Mouse (Mus musculus): ENCODE results near the gene Rab30. TPM values are rescaled to one million over a fixed set of nuclear protein-coding genes. Genes with fewer than 3 reads are reported as not detected.
"Not testable (repeated sequence)": the region's sequence is repeated elsewhere in the genome, so short reads cannot be mapped to it uniquely, and the experiment has no call there.

Gene Rab30
- total RNA-seq (2021), result 10 to 100 TPM; 17.3 to 18.6 TPM

DNA sequence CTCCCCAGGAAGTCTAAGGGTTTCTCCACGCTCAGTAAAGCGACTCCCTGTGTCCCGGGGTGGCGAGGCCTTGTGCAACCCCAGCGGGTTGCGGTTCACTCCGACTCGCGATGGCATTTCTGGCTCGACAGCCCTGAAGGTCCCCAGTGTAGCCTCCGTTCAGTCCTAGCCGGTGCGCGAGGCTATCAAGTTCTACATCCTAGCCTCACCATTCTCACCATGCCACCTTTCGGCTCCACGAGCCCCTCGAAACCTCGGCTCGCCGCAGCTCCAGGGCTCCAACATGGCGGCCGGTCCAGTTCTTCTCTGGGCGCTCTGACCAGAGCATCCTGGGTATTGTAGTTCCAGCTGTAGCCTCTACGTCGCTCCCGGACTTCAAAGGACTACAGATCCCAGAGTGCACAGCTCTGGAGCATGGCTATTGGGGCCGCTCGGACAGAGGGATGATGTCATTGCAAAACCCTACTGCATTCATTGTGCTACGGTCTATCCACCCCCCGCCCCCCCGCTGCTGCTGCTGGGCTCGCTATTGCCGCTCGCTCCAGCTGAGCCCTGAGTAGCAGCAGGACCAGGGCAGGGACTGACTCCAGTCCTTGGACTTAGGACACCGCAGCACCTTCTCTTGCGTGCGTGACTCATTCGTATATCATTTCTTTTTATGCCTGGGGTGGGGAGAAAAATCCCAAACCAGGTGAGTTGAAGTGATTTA, at the start of gene Rab30:
Gene Rab30, plus strand, starts transcription at position 452 of the 709 bp plus-strand sequence.
- intact Hi-C loops (cut with DNase I), result loop anchor here (2.0 to 10.0 kb wide), 4 partner anchors 105 to 223 kb away; partner anchors contain the start of genes Ankrd42, Ccdc90b, Ddias and Prcp

GRCm38 (mm10) chr7:92696395-92696794, 45.0 kb upstream of the Rab30 start:
- DNase-seq, result no peak
- intact Hi-C loops (cut with DNase I), result no loop called here

More for the DNA sequence above, at the start of gene Rab30:
- peak; percentile 95 to 97 for DNase-seq

- intact Hi-C loops (cut with DNase I), result no loop called here
- no peak for DNase-seq
Measured at GRCm38 (mm10) chr7:92698770-92699169, 42.6 kb upstream of the Rab30 start.

DNA sequence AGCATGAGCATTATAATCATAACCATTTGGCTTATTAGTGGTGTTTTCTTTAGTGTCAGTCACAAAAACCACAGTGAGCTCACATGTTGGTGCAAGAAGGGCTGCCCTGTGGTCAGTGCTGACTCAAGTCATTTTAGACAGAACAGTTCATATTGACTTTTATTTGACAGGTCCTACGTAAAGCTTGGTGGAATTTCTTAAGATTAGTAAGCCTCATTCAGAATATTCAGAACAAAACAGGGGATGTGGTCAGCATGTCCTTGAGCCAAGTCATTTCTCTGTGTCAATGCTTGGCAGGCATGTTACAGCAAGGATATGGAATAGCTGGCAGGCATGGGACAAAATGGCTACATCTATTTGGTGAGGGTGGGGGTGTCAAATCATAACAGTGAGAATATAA, 37.7 kb upstream of the Rab30 start:
- DNase-seq, result no peak
- intact Hi-C loops (cut with DNase I), result no loop called here

DNA sequence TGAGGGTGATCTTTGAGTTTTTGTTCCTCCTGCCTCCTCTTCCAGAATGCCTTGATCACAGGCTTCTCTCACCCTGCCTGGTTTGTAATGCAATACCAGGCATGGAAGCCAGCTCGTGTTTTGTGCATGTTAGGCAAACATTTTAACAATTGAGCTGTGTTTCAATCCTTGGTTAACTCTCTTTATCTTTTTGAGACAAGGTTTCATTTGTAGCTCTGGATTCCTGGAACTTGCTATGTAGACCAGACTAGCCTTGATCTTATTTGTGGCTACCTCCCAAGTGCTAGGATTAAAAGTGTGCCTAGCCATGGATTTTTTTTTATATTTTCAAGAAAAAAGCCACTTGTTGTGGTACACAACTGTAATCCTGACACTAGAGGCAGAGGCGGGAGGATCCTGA, 35.9 kb upstream of the Rab30 start:
- intact Hi-C loops (cut with DNase I), result no loop called here
- DNase-seq, result no peak

DNA sequence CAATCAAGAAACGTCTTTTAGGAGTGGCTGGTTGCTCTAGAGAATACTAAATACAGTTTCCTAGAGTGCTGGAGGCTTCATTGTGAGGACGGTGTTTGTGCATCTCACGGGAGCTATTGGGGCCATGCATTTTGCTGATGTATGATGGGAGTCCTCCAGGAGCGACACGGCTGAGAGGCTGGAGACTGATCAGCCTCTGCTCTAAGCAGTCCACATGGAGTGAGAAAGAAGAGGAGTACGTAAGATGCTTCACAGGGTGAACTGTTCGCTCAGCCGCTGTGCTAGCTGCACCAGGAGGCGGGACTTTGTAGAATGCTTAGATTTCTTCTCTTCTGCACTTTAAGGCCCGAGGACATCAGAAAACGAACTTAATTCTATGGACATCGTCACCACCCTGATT, 34.7 kb upstream of the Rab30 start:
- intact Hi-C loops (cut with DNase I), result no loop called here
- peak in 1 of 2 experiments; percentile 11 for DNase-seq

GRCm38 (mm10) chr7:92709573-92709972, 31.8 kb upstream of the Rab30 start:
- intact Hi-C loops (cut with DNase I), result no loop called here
- DNase-seq, result no peak

DNA sequence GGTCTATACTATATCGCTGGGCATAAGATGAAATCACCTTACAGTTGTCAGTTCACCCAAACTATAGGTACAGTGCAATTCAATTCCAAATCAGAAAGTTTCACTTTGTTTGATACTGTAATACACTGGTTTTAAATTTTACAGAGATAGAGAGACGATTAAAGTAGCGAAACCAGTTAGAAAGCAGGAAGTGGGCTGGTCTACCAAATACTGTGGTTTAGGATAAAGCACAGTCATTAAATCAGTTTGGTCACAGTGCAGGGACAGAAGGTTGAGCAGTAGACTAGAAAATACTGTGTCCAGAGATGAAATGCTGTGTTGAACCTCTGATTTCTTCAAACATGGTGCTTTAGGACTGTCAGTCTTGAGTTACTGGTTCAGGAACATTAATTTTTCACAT, 29.8 kb upstream of the Rab30 start:
- DNase-seq, result no peak
- intact Hi-C loops (cut with DNase I), result no loop called here

DNA sequence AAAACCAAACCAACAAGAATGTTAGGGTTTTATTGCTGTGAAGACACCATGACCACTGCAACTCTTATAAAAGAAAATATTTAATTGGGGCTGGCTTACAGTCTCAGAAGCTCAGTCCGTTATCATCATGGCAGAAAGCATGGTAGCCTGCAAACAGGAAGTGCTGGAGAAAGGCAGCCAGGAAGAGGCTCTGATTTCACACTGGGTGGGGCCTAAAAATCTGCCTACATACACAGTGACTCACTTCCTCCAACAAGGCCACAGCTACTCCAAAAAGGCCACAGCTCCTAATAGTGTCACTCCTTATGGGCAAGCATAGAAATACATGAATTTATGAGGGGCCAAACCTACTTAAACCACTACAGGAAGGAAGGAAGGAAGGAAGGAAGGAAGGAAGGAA, 26.3 kb upstream of the Rab30 start:
- DNase-seq, result no peak
- intact Hi-C loops (cut with DNase I), result no loop called here

DNA sequence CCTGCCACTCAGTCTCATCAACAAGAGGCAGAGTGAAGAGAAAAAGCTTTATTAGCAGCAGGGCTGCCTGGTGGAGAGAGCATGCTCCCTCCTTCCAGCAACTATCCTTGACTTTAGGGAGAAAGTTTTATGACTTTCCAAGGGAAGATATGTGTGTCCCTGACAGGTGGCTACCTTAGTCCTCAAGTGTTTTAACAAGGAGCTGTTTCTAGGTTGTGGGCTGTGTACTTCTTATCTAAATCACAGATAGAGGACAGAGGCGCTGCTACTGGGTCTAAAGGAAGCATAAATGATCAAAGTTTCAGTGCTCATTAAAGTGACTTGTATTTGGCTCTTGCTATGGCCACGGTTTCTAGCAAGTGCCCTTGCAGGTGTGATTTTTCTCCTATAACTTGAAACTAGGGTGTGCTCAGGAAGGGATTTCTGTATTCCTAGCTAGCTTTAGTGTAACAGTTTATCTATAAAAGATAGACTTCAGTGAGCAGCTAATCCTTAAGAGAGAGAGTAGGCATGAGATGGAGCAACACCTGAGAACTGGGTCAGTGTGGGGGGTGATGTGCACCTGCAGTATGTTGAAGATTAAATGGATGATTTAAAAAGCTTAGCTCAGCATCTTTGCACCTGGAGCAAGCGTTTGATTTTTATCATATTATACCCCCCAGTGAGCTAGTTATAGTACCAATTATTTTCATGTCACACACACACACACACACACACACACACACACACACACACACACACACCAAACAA, 21.1 kb upstream of the Rab30 start:
- DNase-seq, result no peak
- intact Hi-C loops (cut with DNase I), result no loop called here

DNA sequence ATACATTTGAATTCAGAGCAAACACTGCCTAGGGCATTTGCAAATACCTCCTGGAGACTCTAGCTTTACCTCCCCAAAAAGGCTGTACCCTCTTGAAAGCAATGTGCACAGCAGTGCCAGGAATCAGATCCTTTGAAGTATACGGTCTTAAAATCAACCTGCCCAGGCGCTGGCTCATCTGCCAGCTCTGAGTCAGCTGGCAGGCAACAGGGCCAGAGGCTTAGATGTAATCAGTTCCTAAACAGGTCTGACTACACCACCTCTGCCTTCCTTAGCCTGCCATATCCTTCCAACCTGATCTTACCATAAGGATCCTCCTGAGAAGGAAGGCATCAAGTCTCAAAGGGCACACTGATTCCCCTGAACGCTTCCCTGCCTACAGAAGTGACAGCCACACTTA, 17.7 kb upstream of the Rab30 start:
- intact Hi-C loops (cut with DNase I), result no loop called here
- no peak for DNase-seq

DNA sequence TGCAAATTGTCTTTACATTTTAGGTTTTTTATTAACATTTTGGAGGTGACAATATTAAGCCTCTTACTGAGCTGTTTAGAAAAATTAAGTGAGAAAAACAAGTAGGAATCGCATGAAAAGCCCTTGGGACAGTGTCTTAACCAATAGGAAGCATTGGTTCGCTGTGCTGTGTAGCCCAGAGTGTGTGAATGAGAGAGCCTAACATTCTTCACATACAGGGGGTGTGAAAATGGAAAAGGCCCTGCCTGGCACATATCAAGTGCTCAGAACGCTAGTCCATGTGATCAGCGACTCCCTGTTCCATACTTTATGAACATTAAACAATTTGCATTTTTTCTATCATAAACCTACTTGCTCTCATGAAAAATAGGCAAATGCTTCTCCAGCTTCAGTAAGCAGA, 17.1 kb upstream of the Rab30 start:
- intact Hi-C loops (cut with DNase I), result no loop called here
- DNase-seq, result no peak

DNA sequence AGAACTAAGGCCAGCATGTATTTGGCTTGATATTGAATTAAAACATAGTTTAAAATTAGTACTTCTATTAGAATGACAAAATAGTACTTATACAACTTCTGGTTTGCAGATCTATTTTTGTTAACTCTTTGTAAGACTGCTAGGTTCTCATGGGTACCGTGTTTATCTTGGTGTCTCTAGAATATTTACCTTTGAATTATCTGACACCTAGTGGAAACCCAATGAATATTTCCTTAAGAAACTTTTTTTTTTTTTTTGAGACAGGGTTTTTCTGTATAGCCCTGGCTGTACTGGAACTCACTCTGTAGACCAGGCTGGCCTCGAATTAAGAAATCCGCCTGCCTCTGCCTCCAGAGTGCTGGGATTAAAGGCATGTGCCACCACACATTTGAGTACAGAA, 11.8 kb upstream of the Rab30 start:
- DNase-seq; intact Hi-C loops (cut with DNase I): not testable (repeated sequence)

GRCm38 (mm10) chr7:92730465-92730864, 10.9 kb upstream of the Rab30 start:
- intact Hi-C loops (cut with DNase I), result loop anchor here (5.0 kb wide), 1 partner anchor 88 kb away; no protein-coding TSS in a partner anchor
- no peak for DNase-seq

GRCm38 (mm10) chr7:92730959-92731358, 10.4 kb upstream of the Rab30 start:
- no peak for DNase-seq
- intact Hi-C loops (cut with DNase I), result loop anchor here (5.0 kb wide), 1 partner anchor 89 kb away; no protein-coding TSS in a partner anchor

DNA sequence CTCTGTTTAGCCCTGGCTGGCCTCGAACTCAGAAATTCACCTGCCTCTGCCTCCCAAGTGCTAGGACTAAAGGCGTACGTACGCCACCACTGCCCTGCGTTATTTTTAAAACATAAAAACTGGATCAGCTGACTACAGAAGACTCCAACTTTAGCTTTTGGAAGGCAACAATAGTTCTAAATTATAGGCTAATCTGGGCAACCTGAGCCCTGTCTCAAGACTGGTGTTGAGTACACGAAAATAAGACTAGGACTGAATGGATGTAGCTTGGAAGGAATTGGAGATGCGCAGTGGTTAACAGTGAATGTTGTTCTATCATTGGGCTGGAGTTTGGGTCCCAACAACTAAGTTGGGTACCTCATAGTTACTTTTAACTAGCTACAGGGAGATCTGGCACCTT, 9.3 kb upstream of the Rab30 start:
- no peak for DNase-seq
- intact Hi-C loops (cut with DNase I), result loop anchor here (5.0 kb wide), 1 partner anchor 90 kb away; no protein-coding TSS in a partner anchor

DNA sequence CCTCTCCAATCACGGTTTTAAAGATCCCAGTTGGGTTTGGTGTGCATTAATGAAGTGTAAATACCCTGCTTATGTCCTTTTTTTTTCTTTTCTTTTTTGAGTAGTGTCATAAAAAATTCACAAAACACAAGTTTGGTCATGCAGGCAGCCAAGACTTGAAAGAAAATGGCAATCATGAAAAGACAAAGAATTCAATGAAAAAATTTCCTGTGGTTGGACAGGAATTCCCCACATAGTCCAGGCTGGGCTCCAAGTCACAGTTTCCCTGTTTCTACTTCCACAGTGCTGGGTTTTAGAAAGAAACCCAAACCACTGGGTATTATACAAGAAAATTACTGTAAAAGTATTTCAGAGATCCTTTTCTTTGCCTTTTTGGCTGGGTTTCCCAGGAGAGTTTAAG, 3.8 kb upstream of the Rab30 start:
- intact Hi-C loops (cut with DNase I), result no loop called here
- no peak for DNase-seq

DNA sequence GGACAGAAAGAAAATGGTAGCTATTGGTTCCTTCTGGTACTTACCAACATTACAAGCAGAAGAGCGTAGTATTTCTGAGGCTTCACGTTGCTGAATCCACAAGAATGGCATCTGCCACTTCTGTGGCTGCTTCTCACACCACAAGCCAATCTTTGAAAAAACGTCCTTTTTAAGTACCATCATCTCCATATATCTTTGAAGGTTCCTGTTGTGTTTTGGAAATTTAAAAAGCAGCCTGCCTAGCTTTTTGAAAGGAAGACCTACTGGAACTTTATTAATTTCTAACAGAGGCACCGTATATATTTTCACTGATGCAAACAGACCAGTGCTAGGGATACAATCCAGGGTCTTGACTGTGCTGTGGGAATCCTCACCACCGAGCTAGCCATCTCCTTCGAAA, 1.4 kb upstream of the Rab30 start:
- DNase-seq, result no peak
- intact Hi-C loops (cut with DNase I), result loop anchor here (1.0 to 10.0 kb wide), 5 partner anchors 71 to 225 kb away; partner anchors contain the start of genes Ankrd42, Ccdc90b, Ddias and Pcf11

- intact Hi-C loops (cut with DNase I), result loop anchor here (2.0 to 10.0 kb wide), 4 partner anchors 104 to 224 kb away; partner anchors contain the start of genes Ankrd42, Ccdc90b, Ddias and Prcp
- no peak for DNase-seq
Measured at GRCm38 (mm10) chr7:92740411-92741115, 840 bp upstream of the Rab30 start.

DNA sequence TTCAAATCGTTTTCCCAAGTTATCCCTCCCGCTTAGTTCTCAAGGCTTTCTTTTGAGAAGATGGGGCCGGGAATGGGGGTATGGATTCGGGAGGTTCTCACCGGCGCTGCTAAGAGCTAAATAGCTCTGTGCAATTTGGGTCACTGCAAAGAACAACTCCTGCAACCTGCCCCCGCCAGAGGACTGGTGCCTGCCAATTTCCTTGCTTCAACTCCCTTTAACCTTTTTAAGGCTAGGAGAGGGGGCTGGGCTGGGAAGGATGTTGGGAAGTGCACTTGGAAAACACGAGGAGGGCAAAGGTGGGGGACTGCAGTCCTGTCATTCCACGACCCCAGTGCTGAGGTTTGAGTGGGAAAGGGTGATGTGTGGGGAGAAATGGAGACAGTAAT, 452 bp downstream of the Rab30 start:
- DNase-seq, result peak; percentile 55 to 64
- intact Hi-C loops (cut with DNase I), result loop anchor here (2.0 to 10.0 kb wide), 5 partner anchors 19 to 223 kb away; partner anchors contain the start of genes Ankrd42, Ccdc90b, Ddias and Prcp

DNA sequence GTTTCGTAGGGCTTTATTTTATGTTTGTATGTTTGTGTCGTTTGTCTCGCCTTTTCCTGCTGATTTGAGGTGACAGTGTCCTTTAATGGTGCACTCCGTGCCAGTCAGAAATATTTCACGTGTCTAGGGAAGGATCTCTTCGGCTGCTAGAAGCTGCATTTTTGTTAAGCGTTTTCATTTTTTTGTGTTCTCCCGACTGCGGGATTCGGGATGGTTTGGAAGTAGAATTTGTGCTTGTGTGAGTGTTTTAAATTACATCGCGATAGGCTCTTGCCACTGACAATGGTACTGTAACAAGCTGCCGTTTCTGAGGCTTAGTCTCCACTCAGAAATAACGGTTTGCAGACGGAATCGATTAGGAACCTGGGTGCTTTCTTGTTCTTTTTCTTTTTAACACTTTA, 938 bp downstream of the Rab30 start:
- intact Hi-C loops (cut with DNase I), result loop anchor here (2.0 to 10.0 kb wide), 4 partner anchors 18 to 222 kb away; partner anchors contain the start of genes Ccdc90b, Ddias and Prcp
- peak; percentile 24 to 25 for DNase-seq
